Mouse (Mus musculus): ENCODE results near the gene Fsip1. TPM values are rescaled to one million over a fixed set of nuclear protein-coding genes. Genes with fewer than 3 reads are reported as not detected.
A peak's percentile ranks its signal among the peaks of the same experiment; 100 is the strongest.

Fsip1 gene
- total RNA-seq, 2 experiments from 2014 or later, result not detected

GRCm38 (mm10) chr2:118124437-118124836 lies 132.3 kb downstream of the Fsip1 start:
- DNase-seq, result no peak

- no peak for DNase-seq
Observed at GRCm38 (mm10) chr2:118123743-118124142, 133.0 kb downstream of the Fsip1 start.

- no peak for DNase-seq
Observed at GRCm38 (mm10) chr2:118122291-118122690, 134.5 kb downstream of the Fsip1 start.

- no peak for DNase-seq
Observed at GRCm38 (mm10) chr2:118120751-118121150, 136.0 kb downstream of the Fsip1 start.

- DNase-seq, result no peak
Observed at GRCm38 (mm10) chr2:118120095-118120494, 136.7 kb downstream of the Fsip1 start.

- DNase-seq, result no peak
Observed at GRCm38 (mm10) chr2:118119684-118120083, 137.1 kb downstream of the Fsip1 start.

GRCm38 (mm10) chr2:118118515-118118914 lies 138.3 kb downstream of the Fsip1 start:
- no peak for DNase-seq

- DNase-seq, result no peak
Observed at GRCm38 (mm10) chr2:118118045-118118444, 138.7 kb downstream of the Fsip1 start.

- DNase-seq, result no peak
Observed at GRCm38 (mm10) chr2:118117401-118117800, 139.4 kb downstream of the Fsip1 start.

GRCm38 (mm10) chr2:118116754-118117290 lies 139.9 kb downstream of the Fsip1 start:
- DNase-seq, result no peak

GRCm38 (mm10) chr2:118116180-118116579 lies 140.6 kb downstream of the Fsip1 start:
- no peak for DNase-seq

GRCm38 (mm10) chr2:118115647-118116046 lies 141.1 kb downstream of the Fsip1 start:
- DNase-seq, result no peak

- DNase-seq, result no peak
Observed at GRCm38 (mm10) chr2:118114671-118115070, 142.1 kb downstream of the Fsip1 start.

GRCm38 (mm10) chr2:118113808-118114524 lies 142.8 kb downstream of the Fsip1 start:
- peak in 1 of 2 experiments; percentile 16 for DNase-seq

GRCm38 (mm10) chr2:118112846-118113479 lies 143.8 kb downstream of the Fsip1 start:
- DNase-seq, result peak in 1 of 2 experiments; percentile 32

GRCm38 (mm10) chr2:118112438-118112837 lies 144.3 kb downstream of the Fsip1 start:
- DNase-seq, result no peak

GRCm38 (mm10) chr2:118111488-118112131 lies 145.2 kb downstream of the Fsip1 start, which contains the start of gene Thbs1:
Gene Thbs1 (plus strand): TSS chr2:118111876.
- DNase-seq, result peak; percentile 82 to 85

GRCm38 (mm10) chr2:118111116-118111487 lies 145.7 kb downstream of the Fsip1 start:
- peak; percentile 87 to 95 for DNase-seq

GRCm38 (mm10) chr2:118110225-118110915 lies 146.4 kb downstream of the Fsip1 start:
- DNase-seq, result peak; percentile 46 to 55

- DNase-seq, result no peak
Observed at GRCm38 (mm10) chr2:118102169-118102568, 154.6 kb downstream of the Fsip1 start.

GRCm38 (mm10) chr2:118099104-118099503 lies 157.7 kb downstream of the Fsip1 start:
- no peak for DNase-seq

- no peak for DNase-seq
Observed at GRCm38 (mm10) chr2:118091226-118091625, 165.5 kb downstream of the Fsip1 start.
